Mouse (Mus musculus) myocyte (in vitro differentiated cells): ENCODE results near the gene Hmgcl. TPM values are rescaled to one million over a fixed set of nuclear protein-coding genes. Genes with fewer than 3 reads are reported as not detected.

Experiments used
- H3K27me3 ChIP-seq: one replicate; pipeline ENCODE4 v1.6.1; 2011; ENCODE audit not compliant: control insufficient read depth, insufficient read depth, insufficient read length
- H3K36me3 ChIP-seq: one replicate; pipeline ENCODE4 v1.6.1; 2011; ENCODE audit not compliant: control insufficient read depth, insufficient read depth
- H3K4me2 ChIP-seq: one replicate; pipeline ENCODE4 v1.6.1; 2011; ENCODE audit warnings: low read depth, control low read depth
- H3K4me3 ChIP-seq: one replicate; pipeline ENCODE4 v1.5.1; 2011; ENCODE audit warnings: mild to moderate bottlenecking, control low read depth, moderate library complexity
- H3K79me2 ChIP-seq: one replicate; pipeline ENCODE4 v1.6.1; 2011; ENCODE audit not compliant: control insufficient read depth, insufficient read depth
- H3ac ChIP-seq: one replicate; pipeline ENCODE4 v1.6.1; 2011; ENCODE audit not compliant: control insufficient read depth, insufficient read length
- CEBPB ChIP-seq: IDR thresholded peaks from 2 replicates; pipeline ENCODE4 v1.6.1; 2011; ENCODE audit warnings: mild to moderate bottlenecking, moderate library complexity; ENCODE audit not compliant: poor library complexity, insufficient read depth, severe bottlenecking
- E2F4 ChIP-seq: IDR thresholded peaks from one replicate; pipeline ENCODE4 v1.6.1; 2011; ENCODE audit warnings: mild to moderate bottlenecking, control low read depth, moderate library complexity; ENCODE audit not compliant: insufficient read depth
- MAX ChIP-seq: IDR thresholded peaks from one replicate; pipeline ENCODE4 v1.6.1; 2011; ENCODE audit warnings: low read depth, mild to moderate bottlenecking, control low read depth
- MYOD1 ChIP-seq, 3 experiments: IDR thresholded peaks; one replicate each; pipeline ENCODE4 v1.6.1; 2011; ENCODE audit warnings: control low read depth in 2 of 3, low read depth in 2 of 3, mild to moderate bottlenecking in 2 of 3, moderate library complexity in 1 of 3; ENCODE audit not compliant: insufficient read length in 2 of 3, control insufficient read depth in 1 of 3
- MYOG ChIP-seq, 3 experiments: IDR thresholded peaks; one replicate each; pipeline ENCODE4 v1.6.1; 2011; ENCODE audit warnings: control low read depth in 2 of 3, low read depth in 2 of 3, mild to moderate bottlenecking in 2 of 3; ENCODE audit not compliant: insufficient read length in 2 of 3, control insufficient read depth in 1 of 3, insufficient read depth in 1 of 3
- POLR2A ChIP-seq: IDR thresholded peaks from one replicate; pipeline ENCODE4 v1.6.1; 2011; ENCODE audit warnings: low read depth, mild to moderate bottlenecking, control low read depth, moderate library complexity; ENCODE audit not compliant: insufficient read length
- POLR2AphosphoS2 ChIP-seq: IDR thresholded peaks from one replicate; pipeline ENCODE4 v1.6.1; 2011; ENCODE audit warnings: low read depth, control low read depth; ENCODE audit not compliant: insufficient read length
- REST ChIP-seq: IDR thresholded peaks from one replicate; pipeline ENCODE4 v1.6.1; 2011; ENCODE audit warnings: mild to moderate bottlenecking, control low read depth, moderate library complexity; ENCODE audit not compliant: insufficient read depth, insufficient read length
- SRF ChIP-seq: IDR thresholded peaks from one replicate; pipeline ENCODE4 v1.6.1; 2011; ENCODE audit warnings: low read depth; ENCODE audit not compliant: control insufficient read depth, insufficient read length
- TCF12 ChIP-seq: IDR thresholded peaks from one replicate; pipeline ENCODE4 v1.6.1; 2011; ENCODE audit warnings: mild to moderate bottlenecking, control low read depth; ENCODE audit not compliant: poor library complexity, insufficient read depth, severe bottlenecking
- TCF3 ChIP-seq: IDR thresholded peaks from one replicate; pipeline ENCODE4 v1.6.1; 2011; ENCODE audit warnings: low read depth, control low read depth; ENCODE audit not compliant: insufficient read length
- USF1 ChIP-seq: IDR thresholded peaks from one replicate; pipeline ENCODE4 v1.6.1; 2011; ENCODE audit warnings: low read depth, mild to moderate bottlenecking, control low read depth, moderate library complexity
- polyA plus RNA-seq: library from polyadenylated mRNA; unstranded; fragments of >200 nt; fragmentation: generic; extraction: Trizol; gene quantifications from one replicate; pipeline ENCODE4 v1.2.1, GENCODE M21; 2012; ENCODE audit warnings: missing spikeins

Gene Hmgcl
- polyA plus RNA-seq, 1 experiment, result 44.1 TPM

- Histone ChIP-seq H3K36me3 (peaks cover 5% of the 10 kb centered on the region), H3K4me3 (no peak overlapping the region), H3K79me2 (peaks cover 9% of the 10 kb centered on the region), H3ac (no peak overlapping the region), H3K27me3 (no peaks in the 10 kb centered on the region), H3K4me2 (no peak overlapping the region)
- no peak for TF ChIP-seq MYOD1 (IDR thresholded peaks at IDR 0.05; ENCODE audit: control insufficient read depth in 1 of 3, insufficient read length in 2 of 3, low read depth in 2 of 3)
- no peak for TF ChIP-seq CEBPB
- no peak for TF ChIP-seq SRF
- TF ChIP-seq REST, result no peak
- TF ChIP-seq TCF3, result no peak
- no peak for TF ChIP-seq USF1
- no peak for TF ChIP-seq POLR2A
- no peak for TF ChIP-seq TCF12
- no peak for TF ChIP-seq MYOG (IDR thresholded peaks at IDR 0.05; ENCODE audit: control insufficient read depth in 1 of 3, insufficient read depth in 1 of 3, insufficient read length in 2 of 3, low read depth in 2 of 3)
Measured at GRCm38 (mm10) chr4:135981524-135982063, 35.3 kb downstream of the Hmgcl start.

- no peak overlapping the region for H3ac ChIP-seq
- peaks cover 12% of the 10 kb centered on the region for H3K79me2 ChIP-seq
- H3K27me3 ChIP-seq, result no peaks in the 10 kb centered on the region
- no peak overlapping the region for H3K4me2 ChIP-seq
- TF ChIP-seq MAX (no peak), MYOD1 (IDR thresholded peaks at IDR 0.05; ENCODE audit: control insufficient read depth in 1 of 3, insufficient read length in 2 of 3, low read depth in 2 of 3) (no peak), TCF3 (no peak), CEBPB (no peak), SRF (no peak), REST (no peak), TCF12 (no peak), MYOG (IDR thresholded peaks at IDR 0.05; ENCODE audit: control insufficient read depth in 1 of 3, insufficient read depth in 1 of 3, insufficient read length in 2 of 3, low read depth in 2 of 3) (no peak), POLR2A (no peak), USF1 (no peak), E2F4 (no peak)
- no peaks in the 10 kb centered on the region for H3K36me3 ChIP-seq
- no peak overlapping the region for H3K4me3 ChIP-seq
Measured at GRCm38 (mm10) chr4:135984556-135984955, 38.3 kb downstream of the Hmgcl start.

- H3K4me2 ChIP-seq, result no peak overlapping the region
- TF ChIP-seq TCF12 (no peak), CEBPB (no peak), POLR2A (no peak), TCF3 (no peak), MAX (no peak), USF1 (no peak), E2F4 (no peak), MYOD1 (IDR thresholded peaks at IDR 0.05; ENCODE audit: control insufficient read depth in 1 of 3, insufficient read length in 2 of 3, low read depth in 2 of 3) (no peak), POLR2AphosphoS2 (no peak), SRF (no peak), MYOG (IDR thresholded peaks at IDR 0.05; ENCODE audit: control insufficient read depth in 1 of 3, insufficient read depth in 1 of 3, insufficient read length in 2 of 3, low read depth in 2 of 3) (no peak), REST (no peak)
- no peak overlapping the region for H3ac ChIP-seq
- no peaks in the 10 kb centered on the region for H3K36me3 ChIP-seq
- H3K4me3 ChIP-seq, result no peak overlapping the region
- no peaks in the 10 kb centered on the region for H3K27me3 ChIP-seq
- H3K79me2 ChIP-seq, result peaks cover 12% of the 10 kb centered on the region
Measured at GRCm38 (mm10) chr4:135985193-135985592, 38.9 kb downstream of the Hmgcl start.

- peaks cover 12% of the 10 kb centered on the region for H3K79me2 ChIP-seq
- TF ChIP-seq MYOD1 (IDR thresholded peaks at IDR 0.05; ENCODE audit: control insufficient read depth in 1 of 3, insufficient read length in 2 of 3, low read depth in 2 of 3) (no peak), MAX (no peak), POLR2A (no peak), SRF (no peak), CEBPB (no peak), POLR2AphosphoS2 (no peak), USF1 (no peak), REST (no peak), TCF3 (no peak), TCF12 (no peak), E2F4 (no peak), MYOG (IDR thresholded peaks at IDR 0.05; ENCODE audit: control insufficient read depth in 1 of 3, insufficient read depth in 1 of 3, insufficient read length in 2 of 3, low read depth in 2 of 3) (no peak)
- H3K36me3 ChIP-seq, result no peaks in the 10 kb centered on the region
- H3K4me2 ChIP-seq, result peak overlapping the region; percentile 96
- H3K27me3 ChIP-seq, result no peaks in the 10 kb centered on the region
- no peak overlapping the region for H3ac ChIP-seq
- H3K4me3 ChIP-seq, result peak overlapping the region; percentile 71
Measured at GRCm38 (mm10) chr4:135985769-135986168, 39.5 kb downstream of the Hmgcl start.

- no peak for TF ChIP-seq CEBPB
- no peak for TF ChIP-seq REST
- no peak for TF ChIP-seq POLR2AphosphoS2
- no peak for TF ChIP-seq POLR2A
- no peak for TF ChIP-seq MYOD1 (IDR thresholded peaks at IDR 0.05; ENCODE audit: control insufficient read depth in 1 of 3, insufficient read length in 2 of 3, low read depth in 2 of 3)
- no peak for TF ChIP-seq TCF12
- TF ChIP-seq TCF3, result no peak
- TF ChIP-seq MAX, result no peak
- no peaks in the 10 kb centered on the region for H3K27me3 ChIP-seq
Measured at GRCm38 (mm10) chr4:135986301-135986942, 40.2 kb downstream of the Hmgcl start.

More at GRCm38 (mm10) chr4:135986301-135986942, 40.2 kb downstream of the Hmgcl start:
- Histone ChIP-seq H3K4me3 (peak overlapping the region; percentile 71), H3ac (peak overlapping the region; percentile 69), H3K36me3 (no peaks in the 10 kb centered on the region), H3K4me2 (peak overlapping the region; percentile 96), H3K79me2 (peaks cover 12% of the 10 kb centered on the region)
